Mouse (Mus musculus): ENCODE results near the gene Zmynd8.

GRCm38 (mm10) chr2:165791657-165792056 is 107.2 kb downstream of the Zmynd8 start:
- TF ChIP-seq CTCF (IDR thresholded peaks at IDR 0.05 in 2 of 3, conservative IDR thresholded peaks at IDR 0.05 in 1 of 3; ENCODE audit: control insufficient read depth in 1 of 3, insufficient read depth in 1 of 3, low read depth in 2 of 3, low read length in 3 of 3, poor library complexity in 1 of 3, severe bottlenecking in 1 of 3) (peak; percentile 70 to 92 (median 78)), POLR2A (IDR thresholded peaks at IDR 0.05; ENCODE audit: control insufficient read depth in 1 of 2, insufficient read depth in 1 of 2, low read depth in 1 of 2, low read length in 2 of 2, poor library complexity in 1 of 2) (no peak)

Measured in MEL (cell line).